Mouse (Mus musculus): ENCODE data around the gene 1810024B03Rik. TPM values are rescaled to one million over a fixed set of nuclear protein-coding genes. Genes with fewer than 3 reads are reported as not detected.

Gene 1810024B03Rik
- total and polyA plus RNA-seq, 3 experiments, result 0.77 to 1.2 (median 0.93) TPM

DNA sequence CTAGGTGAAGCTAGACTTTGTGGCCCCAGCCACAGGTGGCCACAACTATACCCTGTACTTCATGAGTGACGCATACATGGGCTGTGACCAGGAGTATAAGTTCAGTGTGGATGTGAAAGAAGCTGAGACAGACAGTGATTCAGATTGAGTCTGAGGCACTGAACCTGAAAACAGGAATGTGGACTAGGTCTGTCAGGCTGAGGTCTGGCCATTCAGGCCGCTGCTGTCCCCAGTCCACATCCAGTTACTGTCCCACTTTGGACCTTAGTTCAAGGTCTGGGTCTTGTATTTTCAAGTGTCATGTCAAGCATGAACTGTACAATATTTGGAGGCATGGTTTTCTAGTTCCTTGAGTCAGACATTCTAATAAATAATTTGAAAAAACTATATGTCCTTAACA lies 32.0 kb upstream of the 1810024B03Rik start:
- dilution Hi-C loops (cut with MboI; ENCODE audit: extremely low pct_ligation_motif_present, extremely low pct_unique_long_range_greater_than_20kb, low sequenced_read_pairs) (no loop called here), in situ Hi-C loops (cut with MboI; ENCODE audit: low pct_ligation_motif_present, low pct_unique_long_range_greater_than_20kb, low sequenced_read_pairs) (no loop called here)
- no peaks in the 10 kb centered on the region for H3K4me1 ChIP-seq (ENCODE audit: control insufficient read depth in 1 of 2, insufficient read depth in 2 of 2)
- no peak for DNase-seq (ENCODE audit: extremely low read depth)
- no peak for TF ChIP-seq JUN (IDR thresholded peaks at IDR 0.05; ENCODE audit: insufficient read depth, low read depth, low read length)
- no peak for TF ChIP-seq BHLHE40 (IDR thresholded peaks at IDR 0.05; ENCODE audit: low read depth, low read length)
- no peak for TF ChIP-seq HCFC1 (IDR thresholded peaks at IDR 0.05; ENCODE audit: low read depth, low read length)
- no peak for TF ChIP-seq TBP (conservative IDR thresholded peaks at IDR 0.05; ENCODE audit: low read depth, low read length)
- no peak for TF ChIP-seq UBTF (IDR thresholded peaks at IDR 0.05; ENCODE audit: low read depth, low read length)
- TF ChIP-seq NRF1 (IDR thresholded peaks at IDR 0.05; ENCODE audit: low read depth, low read length), result no peak
- no peak for TF ChIP-seq PAX5 (IDR thresholded peaks at IDR 0.05; ENCODE audit: low read length)
- TF ChIP-seq RCOR1 (conservative IDR thresholded peaks at IDR 0.05; ENCODE audit: low read depth, low read length), result no peak
- TF ChIP-seq MAFK (IDR thresholded peaks at IDR 0.05; ENCODE audit: insufficient replicate concordance, low read length), result no peak
- TF ChIP-seq ZNF384 (IDR thresholded peaks at IDR 0.05; ENCODE audit: low read depth, low read length), result no peak
- TF ChIP-seq NELFE (IDR thresholded peaks at IDR 0.05; ENCODE audit: low read depth, low read length), result no peak
- TF ChIP-seq MAX (IDR thresholded peaks at IDR 0.05; ENCODE audit: low read length), result no peak
- no peak for TF ChIP-seq TCF12 (IDR thresholded peaks at IDR 0.05; ENCODE audit: low read depth, low read length)
- TF ChIP-seq RAD21 (IDR thresholded peaks at IDR 0.05; ENCODE audit: low read depth, low read length), result no peak
- TF ChIP-seq JUND (conservative IDR thresholded peaks at IDR 0.05; ENCODE audit: low read depth, low read length), result no peak
- no peak overlapping the region for H3K4me2 ChIP-seq (ENCODE audit: insufficient read depth, low read depth, poor library complexity, severe bottlenecking)
- H3K79me2 ChIP-seq (replicated peaks; ENCODE audit: control insufficient read depth, extremely low read depth, insufficient read depth, poor library complexity, severe bottlenecking), result no peaks in the 10 kb centered on the region
- no peaks in the 10 kb centered on the region for H3K9me3 ChIP-seq (replicated peaks; ENCODE audit: low read length)
- no peak overlapping the region for H3K4me3 ChIP-seq (replicated peaks in 1 of 3; ENCODE audit: low read depth in 2 of 3, low read length in 2 of 3, poor library complexity in 1 of 3)
- no peaks in the 10 kb centered on the region for H3K27me3 ChIP-seq (replicated peaks)
- no peak overlapping the region for H3K9ac ChIP-seq (ENCODE audit: insufficient read depth, low read depth)
- H3K27ac ChIP-seq (ENCODE audit: insufficient read depth, low read depth), result no peak overlapping the region
- H3K36me3 ChIP-seq (replicated peaks in 1 of 2; ENCODE audit: control insufficient read depth in 1 of 2, insufficient read depth in 1 of 2, low read length in 1 of 2), result peaks cover 66 to 89% of the 10 kb centered on the region in 2 experiments

DNA sequence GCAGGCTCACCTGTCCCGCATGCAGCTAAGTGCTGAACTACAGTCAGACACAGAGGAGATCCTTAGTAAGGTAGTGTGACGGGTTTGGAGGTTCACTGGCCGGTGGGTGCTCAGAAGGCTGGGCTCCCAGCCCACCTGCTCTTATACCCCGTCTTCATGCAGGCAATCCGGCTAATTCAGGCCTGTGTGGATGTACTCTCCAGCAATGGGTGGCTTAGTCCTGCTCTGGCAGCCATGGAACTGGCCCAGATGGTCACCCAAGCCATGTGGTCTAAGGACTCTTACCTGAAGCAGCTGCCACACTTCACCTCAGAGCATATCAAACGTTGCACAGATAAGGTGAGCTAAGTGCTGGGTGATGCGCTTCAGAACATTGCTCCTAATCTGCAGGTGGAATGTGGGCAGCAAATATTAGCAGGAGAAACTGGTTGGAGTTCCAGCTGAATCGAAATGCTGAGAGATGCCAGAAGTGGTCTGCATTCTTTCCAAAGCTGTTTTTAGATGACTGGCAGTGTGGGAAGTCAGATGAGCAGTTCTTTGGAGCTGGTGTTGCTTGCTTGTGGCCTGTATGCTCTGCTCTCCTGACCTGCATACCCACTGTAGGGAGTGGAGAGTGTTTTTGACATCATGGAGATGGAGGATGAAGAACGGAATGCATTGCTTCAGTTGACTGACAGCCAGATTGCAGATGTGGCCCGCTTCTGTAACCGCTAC lies 30.0 kb upstream of the 1810024B03Rik start:
- Histone ChIP-seq H3K27ac (ENCODE audit: insufficient read depth, low read depth) (no peak overlapping the region), H3K4me2 (ENCODE audit: insufficient read depth, low read depth, poor library complexity, severe bottlenecking) (no peak overlapping the region), H3K36me3 (replicated peaks in 1 of 2; ENCODE audit: control insufficient read depth in 1 of 2, insufficient read depth in 1 of 2, low read length in 1 of 2) (peaks cover 73 to 90% of the 10 kb centered on the region in 2 experiments), H3K4me3 (replicated peaks in 1 of 3; ENCODE audit: low read depth in 2 of 3, low read length in 2 of 3, poor library complexity in 1 of 3) (no peak overlapping the region), H3K79me2 (replicated peaks; ENCODE audit: control insufficient read depth, extremely low read depth, insufficient read depth, poor library complexity, severe bottlenecking) (no peaks in the 10 kb centered on the region), H3K9ac (ENCODE audit: insufficient read depth, low read depth) (no peak overlapping the region), H3K27me3 (replicated peaks) (no peaks in the 10 kb centered on the region), H3K4me1 (ENCODE audit: control insufficient read depth in 1 of 2, insufficient read depth in 2 of 2) (no peaks in the 10 kb centered on the region), H3K9me3 (replicated peaks; ENCODE audit: low read length) (no peaks in the 10 kb centered on the region)
- dilution Hi-C loops (cut with MboI; ENCODE audit: extremely low pct_ligation_motif_present, extremely low pct_unique_long_range_greater_than_20kb, low sequenced_read_pairs), result no loop called here
- DNase-seq (ENCODE audit: extremely low read depth), result no peak
- TF ChIP-seq JUND (conservative IDR thresholded peaks at IDR 0.05; ENCODE audit: low read depth, low read length) (no peak), ZNF384 (IDR thresholded peaks at IDR 0.05; ENCODE audit: low read depth, low read length) (no peak), RAD21 (IDR thresholded peaks at IDR 0.05; ENCODE audit: low read depth, low read length) (no peak)
- in situ Hi-C loops (cut with MboI; ENCODE audit: low pct_ligation_motif_present, low pct_unique_long_range_greater_than_20kb, low sequenced_read_pairs), result no loop called here

Measured in CH12.LX (cell line).